Mouse (Mus musculus) testis, adult 2 months (tissue): ENCODE results near the gene Ap1g1.

Source experiments
- CTCF ChIP-seq: fragments of 200-500 bp; IDR thresholded peaks from 2 replicates; pipeline ENCODE4 v1.5.1; 2012; ENCODE audit warnings: low read depth, mild to moderate bottlenecking, inconsistent platforms, low read length, moderate library complexity; ENCODE audit not compliant: control insufficient read depth, insufficient read depth, insufficient replicate concordance
- POLR2A ChIP-seq: fragments of 200-500 bp; IDR thresholded peaks from 2 replicates; pipeline ENCODE4 v1.6.1; 2012; ENCODE audit warnings: low read depth, mild to moderate bottlenecking, inconsistent platforms, low read length, moderate library complexity; ENCODE audit not compliant: control insufficient read depth

DNA sequence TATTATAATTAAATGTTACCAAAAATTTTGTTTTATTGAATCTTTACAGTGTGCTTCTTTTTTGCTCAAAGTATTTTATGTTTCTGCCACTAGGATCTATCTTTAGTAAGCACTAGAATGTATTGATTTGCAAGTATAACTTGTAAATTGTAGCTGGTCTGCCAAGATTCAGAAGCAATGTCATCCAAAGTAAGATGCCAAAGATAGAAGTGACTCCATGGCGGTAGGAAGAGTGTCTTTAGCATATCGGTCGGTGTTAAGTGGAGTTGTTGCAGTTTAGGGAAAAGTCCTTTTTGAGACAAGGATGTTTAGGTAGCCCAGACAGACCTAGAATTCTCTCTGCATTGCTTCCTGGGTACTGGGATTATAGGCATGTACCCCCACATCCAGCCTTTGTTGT is 128.6 kb downstream of the Ap1g1 start:
- TF ChIP-seq CTCF (no peak), POLR2A (no peak)
